Mouse (Mus musculus) forebrain, embryonic 16.5 days (tissue): ENCODE results near the gene Phf6. TPM values are rescaled to one million over a fixed set of nuclear protein-coding genes. Genes with fewer than 3 reads are reported as not detected.

Source experiments
- polyA plus RNA-seq: library from polyadenylated mRNA; unstranded; fragments of >200 nt; fragmentation: Nextera tagmentation; extraction: Ambion mirVana; gene quantifications from 2 replicates; pipeline ENCODE4 v1.2.1, GENCODE M21; 2015

Phf6 gene
- polyA plus RNA-seq, 1 experiment from 2014 or later, result 97.6 TPM

Other genes starting within 250 kb of the Phf6 start
- gene Ccdc160, start 121.1 kb upstream of the Phf6 start, polyA plus RNA-seq, result 2.3 and 3.3 TPM in 2 replicates
- 88.1 and 93.3 TPM in 2 replicates for gene Hprt, start 75.9 kb downstream of the Phf6 start, polyA plus RNA-seq